Mouse (Mus musculus): Measurements from ENCODE around the gene Slc25a38. TPM values are rescaled to one million over a fixed set of nuclear protein-coding genes. Genes with fewer than 3 reads are reported as not detected.

Gene Slc25a38
- polyA plus RNA-seq, 1 experiment from 2014 or later, result 29.8 TPM

- H3K27ac ChIP-seq (ENCODE audit: low read length), result no peak overlapping the region
- H3K27me3 ChIP-seq (ENCODE audit: control insufficient read depth, insufficient read depth, low read depth, low read length), result no peaks in the 10 kb centered on the region
- 91% methylated on average over 7 of the region's 7 CpGs for WGBS
- no peak overlapping the region for H3K4me2 ChIP-seq (ENCODE audit: low read depth, low read length)
- H3K36me3 ChIP-seq (ENCODE audit: control insufficient read depth, insufficient read depth, low read length), result peaks cover 6% of the 10 kb centered on the region
- H3K4me1 ChIP-seq (replicated peaks; ENCODE audit: control insufficient read depth, insufficient read depth, low read length), result peaks cover 3% of the 10 kb centered on the region
- no peak overlapping the region for H3K4me3 ChIP-seq (ENCODE audit: low read length)
- no peak for ATAC-seq (ENCODE audit: low read depth)
- no peak overlapping the region for H3K9ac ChIP-seq (ENCODE audit: low read length)
- no peaks in the 10 kb centered on the region for H3K9me3 ChIP-seq (ENCODE audit: control insufficient read depth, low read length)
These were observed 3.3 kb downstream of the Slc25a38 start for GRCm38 (mm10) chr9:120113456-120113855.

GRCm38 (mm10) chr9:120114051-120114788 lies 4.0 kb downstream of the Slc25a38 start:
- no peak overlapping the region for H3K27ac ChIP-seq (ENCODE audit: low read length)
- H3K4me3 ChIP-seq (ENCODE audit: low read length), result no peak overlapping the region
- no peak for ATAC-seq (ENCODE audit: low read depth)
- H3K9ac ChIP-seq (ENCODE audit: low read length), result no peak overlapping the region
- no peaks in the 10 kb centered on the region for H3K9me3 ChIP-seq (ENCODE audit: control insufficient read depth, low read length)
- H3K4me2 ChIP-seq (ENCODE audit: low read depth, low read length), result no peak overlapping the region
- H3K27me3 ChIP-seq (ENCODE audit: control insufficient read depth, insufficient read depth, low read depth, low read length), result no peaks in the 10 kb centered on the region
- 82% methylated on average over 17 of the region's 17 CpGs for WGBS
- peaks cover 9% of the 10 kb centered on the region for H3K36me3 ChIP-seq (ENCODE audit: control insufficient read depth, insufficient read depth, low read length)
- peaks cover 3% of the 10 kb centered on the region for H3K4me1 ChIP-seq (replicated peaks; ENCODE audit: control insufficient read depth, insufficient read depth, low read length)

DNA sequence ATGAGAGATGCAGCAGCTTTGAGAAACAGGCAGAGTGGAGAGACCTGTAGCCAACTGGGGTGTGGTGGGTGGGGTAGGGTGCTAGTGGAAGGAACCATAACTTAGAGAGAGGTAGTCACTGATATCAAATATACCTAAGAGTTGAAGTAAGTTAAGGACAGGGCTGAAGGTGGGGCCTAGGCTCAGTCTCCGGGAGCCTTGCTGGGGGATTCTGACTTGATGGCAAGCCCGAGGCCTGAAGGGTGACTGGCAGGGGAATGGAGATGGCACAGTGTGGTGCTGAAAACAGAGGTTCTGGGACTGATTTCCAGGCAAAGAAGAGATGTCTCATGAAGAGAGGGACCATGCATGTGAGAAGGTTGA lies 4.6 kb downstream of the Slc25a38 start:
- Histone ChIP-seq H3K36me3 (ENCODE audit: control insufficient read depth, insufficient read depth, low read length) (peaks cover 12% of the 10 kb centered on the region), H3K4me1 (replicated peaks; ENCODE audit: control insufficient read depth, insufficient read depth, low read length) (peaks cover 3% of the 10 kb centered on the region), H3K4me2 (ENCODE audit: low read depth, low read length) (no peak overlapping the region), H3K9ac (ENCODE audit: low read length) (no peak overlapping the region), H3K9me3 (ENCODE audit: control insufficient read depth, low read length) (no peaks in the 10 kb centered on the region), H3K27ac (ENCODE audit: low read length) (no peak overlapping the region), H3K27me3 (ENCODE audit: control insufficient read depth, insufficient read depth, low read depth, low read length) (no peaks in the 10 kb centered on the region), H3K4me3 (ENCODE audit: low read length) (no peak overlapping the region)
- no peak for ATAC-seq (ENCODE audit: low read depth)
- WGBS, result 88% methylated on average over 2 of the region's 2 CpGs

DNA sequence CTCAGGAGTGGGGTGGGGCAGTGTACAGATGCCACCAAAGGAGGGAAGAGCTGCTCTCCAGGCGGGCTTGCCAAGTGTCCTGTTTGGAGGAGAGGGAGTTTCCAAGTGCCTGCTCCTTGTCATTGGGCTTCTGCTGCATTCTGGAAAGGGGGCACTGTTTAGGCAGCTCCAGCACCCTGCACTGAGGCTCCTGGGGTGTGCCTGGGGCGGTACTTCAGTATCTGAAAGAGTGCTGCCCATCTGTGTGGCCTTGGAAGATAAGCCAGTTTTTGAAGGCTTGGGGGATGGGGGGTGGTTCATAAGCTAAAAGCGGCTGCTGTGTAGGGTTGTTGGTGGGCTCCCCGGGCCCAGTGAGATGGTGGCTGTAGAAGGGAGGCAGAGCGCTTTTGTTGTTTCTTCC lies 5.4 kb downstream of the Slc25a38 start:
- H3K4me3 ChIP-seq (ENCODE audit: low read length), result no peak overlapping the region
- WGBS, result 70% methylated on average over 5 of the region's 5 CpGs
- H3K27ac ChIP-seq (ENCODE audit: low read length), result no peak overlapping the region
- peaks cover 16% of the 10 kb centered on the region for H3K36me3 ChIP-seq (ENCODE audit: control insufficient read depth, insufficient read depth, low read length)
- peaks cover 3% of the 10 kb centered on the region for H3K4me1 ChIP-seq (replicated peaks; ENCODE audit: control insufficient read depth, insufficient read depth, low read length)
- H3K9me3 ChIP-seq (ENCODE audit: control insufficient read depth, low read length), result no peaks in the 10 kb centered on the region
- ATAC-seq (ENCODE audit: low read depth), result no peak
- no peak overlapping the region for H3K4me2 ChIP-seq (ENCODE audit: low read depth, low read length)
- no peaks in the 10 kb centered on the region for H3K27me3 ChIP-seq (ENCODE audit: control insufficient read depth, insufficient read depth, low read depth, low read length)
- H3K9ac ChIP-seq (ENCODE audit: low read length), result no peak overlapping the region

DNA sequence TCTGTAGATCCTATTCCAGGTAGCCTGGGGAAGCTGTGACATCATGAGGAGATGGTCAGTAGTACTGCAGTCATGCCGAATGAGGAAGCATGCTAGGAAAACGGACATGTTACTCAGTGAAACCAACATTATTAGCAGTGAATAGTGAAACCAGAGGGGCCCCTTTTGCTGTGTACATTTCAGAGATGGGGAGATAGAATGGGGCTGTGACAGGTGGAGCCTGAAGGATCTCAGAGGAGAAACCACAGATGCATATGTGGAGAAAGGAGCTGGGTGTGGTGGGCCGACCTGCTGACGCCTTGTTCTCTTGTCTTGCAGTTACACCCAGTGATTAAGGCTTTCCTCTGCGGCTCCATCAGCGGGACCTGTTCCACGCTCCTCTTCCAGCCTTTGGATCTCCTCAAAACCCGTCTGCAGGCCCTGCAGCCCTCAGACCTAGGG lies 6.0 kb downstream of the Slc25a38 start:
- Histone ChIP-seq H3K4me3 (ENCODE audit: low read length) (no peak overlapping the region), H3K27me3 (ENCODE audit: control insufficient read depth, insufficient read depth, low read depth, low read length) (no peaks in the 10 kb centered on the region), H3K9me3 (ENCODE audit: control insufficient read depth, low read length) (no peaks in the 10 kb centered on the region), H3K4me1 (replicated peaks; ENCODE audit: control insufficient read depth, insufficient read depth, low read length) (peaks cover 1% of the 10 kb centered on the region), H3K9ac (ENCODE audit: low read length) (no peak overlapping the region), H3K36me3 (ENCODE audit: control insufficient read depth, insufficient read depth, low read length) (peaks cover 21% of the 10 kb centered on the region), H3K27ac (ENCODE audit: low read length) (no peak overlapping the region), H3K4me2 (ENCODE audit: low read depth, low read length) (no peak overlapping the region)
- ATAC-seq (ENCODE audit: low read depth), result no peak
- WGBS, result 90% methylated on average over 8 of the region's 8 CpGs

- WGBS, result 86% methylated on average over 4 of the region's 4 CpGs
- no peak overlapping the region for H3K4me2 ChIP-seq (ENCODE audit: low read depth, low read length)
- peaks cover 30% of the 10 kb centered on the region for H3K36me3 ChIP-seq (ENCODE audit: control insufficient read depth, insufficient read depth, low read length)
- no peaks in the 10 kb centered on the region for H3K4me1 ChIP-seq (replicated peaks; ENCODE audit: control insufficient read depth, insufficient read depth, low read length)
- no peak overlapping the region for H3K27ac ChIP-seq (ENCODE audit: low read length)
- no peaks in the 10 kb centered on the region for H3K9me3 ChIP-seq (ENCODE audit: control insufficient read depth, low read length)
- no peak overlapping the region for H3K4me3 ChIP-seq (ENCODE audit: low read length)
- H3K9ac ChIP-seq (ENCODE audit: low read length), result no peak overlapping the region
- no peaks in the 10 kb centered on the region for H3K27me3 ChIP-seq (ENCODE audit: control insufficient read depth, insufficient read depth, low read depth, low read length)
- no peak for ATAC-seq (ENCODE audit: low read depth)
These were observed 8.0 kb downstream of the Slc25a38 start for GRCm38 (mm10) chr9:120118212-120118611.

DNA sequence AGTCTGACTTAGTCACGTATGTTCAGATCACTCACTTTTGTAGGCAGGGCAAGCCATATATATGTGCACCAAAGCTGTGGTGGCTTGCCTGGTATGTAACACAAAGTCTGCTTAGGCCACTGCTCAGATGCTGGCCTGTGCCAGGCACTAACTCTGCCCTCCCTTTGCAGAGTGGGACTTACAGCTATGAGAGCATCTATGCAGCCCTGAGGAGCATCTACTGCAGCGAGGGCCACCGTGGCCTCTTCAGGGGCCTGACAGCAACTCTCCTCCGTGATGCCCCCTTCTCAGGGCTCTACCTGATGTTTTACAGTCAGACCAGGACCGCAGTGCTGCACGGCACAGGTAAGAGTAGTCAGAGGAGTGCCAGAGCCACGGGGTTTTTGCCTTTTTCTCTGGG lies 10.3 kb downstream of the Slc25a38 start:
- Histone ChIP-seq H3K9me3 (ENCODE audit: control insufficient read depth, low read length) (no peaks in the 10 kb centered on the region), H3K4me1 (replicated peaks; ENCODE audit: control insufficient read depth, insufficient read depth, low read length) (no peaks in the 10 kb centered on the region), H3K27ac (ENCODE audit: low read length) (no peak overlapping the region), H3K4me2 (ENCODE audit: low read depth, low read length) (no peak overlapping the region), H3K36me3 (ENCODE audit: control insufficient read depth, insufficient read depth, low read length) (peaks cover 38% of the 10 kb centered on the region), H3K9ac (ENCODE audit: low read length) (no peak overlapping the region), H3K27me3 (ENCODE audit: control insufficient read depth, insufficient read depth, low read depth, low read length) (no peaks in the 10 kb centered on the region), H3K4me3 (ENCODE audit: low read length) (no peak overlapping the region)
- WGBS, result 90% methylated on average over 7 of the region's 7 CpGs
- no peak for ATAC-seq (ENCODE audit: low read depth)

DNA sequence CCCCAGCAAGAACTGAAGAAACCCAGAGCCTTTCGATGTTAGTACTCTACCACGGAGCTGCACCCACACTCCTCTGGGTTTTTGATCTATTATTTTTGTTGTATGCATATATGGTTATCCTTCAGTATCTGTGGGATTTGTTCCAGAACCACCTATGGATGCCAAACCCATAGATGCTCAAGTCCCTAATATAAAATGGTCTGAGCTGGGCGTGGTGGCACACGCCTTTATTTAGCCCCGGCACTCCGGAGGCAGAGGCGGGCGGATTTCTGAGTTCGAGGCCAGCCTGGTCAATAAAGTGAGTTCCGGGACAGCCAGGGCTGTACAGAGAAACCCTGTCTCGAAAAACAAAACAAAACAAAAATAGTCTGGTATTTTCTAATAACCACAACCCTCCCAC lies 16.7 kb downstream of the Slc25a38 start:
- 50% methylated on average over 11 of the region's 11 CpGs for WGBS
- H3K4me2 ChIP-seq (ENCODE audit: low read depth, low read length), result peak overlapping the region; percentile 62
- peaks cover 15% of the 10 kb centered on the region for H3K4me1 ChIP-seq (replicated peaks; ENCODE audit: control insufficient read depth, insufficient read depth, low read length)
- H3K27me3 ChIP-seq (ENCODE audit: control insufficient read depth, insufficient read depth, low read depth, low read length), result no peaks in the 10 kb centered on the region
- ATAC-seq (ENCODE audit: low read depth), result peak; percentile 6
- no peaks in the 10 kb centered on the region for H3K9me3 ChIP-seq (ENCODE audit: control insufficient read depth, low read length)
- H3K36me3 ChIP-seq (ENCODE audit: control insufficient read depth, insufficient read depth, low read length), result peaks cover 37% of the 10 kb centered on the region
- peak overlapping the region; percentile 75 for H3K9ac ChIP-seq (ENCODE audit: low read length)
- H3K4me3 ChIP-seq (ENCODE audit: low read length), result peak overlapping the region; percentile 100
- peak overlapping the region; percentile 84; the same call in 1 of the 2 replicates for H3K27ac ChIP-seq (ENCODE audit: low read length)

DNA sequence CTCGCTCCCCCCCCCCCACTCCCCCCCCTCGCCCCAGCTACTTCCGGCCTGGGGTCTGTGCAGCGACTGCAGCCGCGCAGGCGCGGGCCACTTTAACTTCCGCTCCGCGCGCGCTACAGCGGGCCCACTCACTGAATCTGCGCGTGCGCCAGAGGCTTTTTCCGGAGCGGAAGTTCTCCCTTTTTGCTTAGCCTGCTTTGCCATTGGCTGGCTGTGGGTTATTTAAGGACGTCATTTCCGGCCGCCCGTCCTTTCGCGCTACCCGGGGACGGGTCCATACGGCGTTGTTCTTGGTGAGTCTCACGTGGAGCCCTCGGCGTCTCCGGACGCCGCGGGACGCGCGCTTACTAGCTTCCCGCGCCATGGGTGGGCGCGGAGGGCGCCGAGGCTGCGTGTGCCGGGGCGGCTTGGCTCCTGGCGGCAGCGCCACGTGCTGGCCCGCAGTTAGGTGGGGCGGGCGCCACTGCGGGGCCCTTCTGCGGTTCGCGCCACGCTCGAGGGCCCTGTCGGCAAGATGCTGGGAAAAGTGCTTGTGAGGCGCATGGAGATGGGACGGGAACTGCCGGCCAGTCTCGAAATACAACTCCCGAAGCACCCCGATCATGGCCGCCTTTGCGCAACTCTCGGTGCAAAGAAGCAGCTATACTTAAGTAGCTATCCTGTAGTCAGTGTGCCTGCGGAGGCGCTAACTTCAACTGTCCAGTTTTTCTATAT lies 17.5 kb downstream of the Slc25a38 start, which contains the start of gene Rpsa:
Gene Rpsa (plus strand): TSS at position 152 of the 714 bp plus-strand sequence.
- peak within 1 kb of the TSS; percentile 100 for H3K9ac ChIP-seq (ENCODE audit: low read length)
- whole genome bisulfite sequencing, result under 1% methylated on average over 62 of the region's 72 CpGs
- H3K27ac ChIP-seq (ENCODE audit: low read length), result peak within 1 kb of the TSS; percentile 88
- H3K9me3 ChIP-seq (ENCODE audit: control insufficient read depth, low read length), result no peaks in the 10 kb centered on the region
- peak; percentile 99 for ATAC-seq (ENCODE audit: low read depth)
- H3K4me3 ChIP-seq (ENCODE audit: low read length), result peak within 1 kb of the TSS; percentile 100
- no peaks in the 10 kb centered on the region for H3K27me3 ChIP-seq (ENCODE audit: control insufficient read depth, insufficient read depth, low read depth, low read length)
- H3K36me3 ChIP-seq (ENCODE audit: control insufficient read depth, insufficient read depth, low read length), result peaks cover 37% of the 10 kb centered on the region
- peaks cover 15% of the 10 kb centered on the region for H3K4me1 ChIP-seq (replicated peaks; ENCODE audit: control insufficient read depth, insufficient read depth, low read length)
- H3K4me2 ChIP-seq (ENCODE audit: low read depth, low read length), result peak within 1 kb of the TSS; percentile 85
